Mouse (Mus musculus) right cerebral cortex, postnatal 4 days (tissue): ENCODE results near the gene Med22.
A peak's percentile ranks its signal among the peaks of the same experiment; 100 is the strongest.

ENCODE experiments used
- DNase-seq: peaks from one replicate; pipeline ENCODE4 v3.0.0-alpha.2; 2022

The Med22 gene

DNA sequence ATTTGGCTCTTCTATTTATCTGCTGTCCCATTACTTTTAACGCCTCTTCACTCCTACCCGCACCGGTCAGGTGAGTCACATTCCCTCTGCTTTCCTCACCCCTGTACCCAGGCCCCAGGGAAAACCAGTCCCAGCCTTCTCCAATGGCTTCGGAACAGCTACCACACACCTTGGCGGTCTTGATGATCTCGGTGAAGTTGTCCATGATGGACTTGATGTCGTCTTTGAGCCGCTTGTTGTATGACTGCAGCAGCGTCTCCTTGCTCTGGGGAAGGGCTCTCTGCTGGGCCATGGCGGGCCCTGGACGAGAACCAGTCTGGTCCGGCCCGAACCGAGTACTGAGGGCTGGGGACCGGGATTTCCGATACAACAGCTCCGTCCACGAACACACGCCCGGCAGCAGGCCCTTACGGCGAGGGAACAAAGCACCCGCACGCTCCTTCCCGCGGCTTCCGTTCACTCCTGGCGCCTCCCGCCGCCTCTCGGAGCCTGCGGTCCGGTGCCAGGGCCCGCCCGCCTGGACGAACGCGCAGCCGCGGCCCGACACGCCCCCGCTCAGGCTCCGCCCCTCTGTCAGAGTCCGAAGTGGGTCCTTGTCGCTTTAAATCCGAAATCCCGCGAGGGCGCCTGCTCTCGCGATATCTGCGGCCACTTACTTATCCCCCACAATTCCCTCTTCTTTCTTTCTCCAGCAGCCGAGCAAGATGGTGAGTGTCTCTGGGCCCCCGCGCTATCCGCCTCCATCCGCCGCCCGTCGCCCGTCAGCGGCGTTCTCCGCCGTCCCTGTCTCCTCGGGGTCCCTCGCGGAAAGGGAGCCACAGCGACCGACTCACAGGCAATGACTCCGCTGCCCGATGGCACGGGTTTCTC is at the start of gene Med22, which contains the start of gene Rpl7a:
Gene Med22, minus strand, starts transcription at position 554 of the 870 bp plus-strand sequence.
Gene Rpl7a, plus strand, starts transcription at position 641 of the 870 bp plus-strand sequence.
- DNase-seq = peak; percentile 100

DNA sequence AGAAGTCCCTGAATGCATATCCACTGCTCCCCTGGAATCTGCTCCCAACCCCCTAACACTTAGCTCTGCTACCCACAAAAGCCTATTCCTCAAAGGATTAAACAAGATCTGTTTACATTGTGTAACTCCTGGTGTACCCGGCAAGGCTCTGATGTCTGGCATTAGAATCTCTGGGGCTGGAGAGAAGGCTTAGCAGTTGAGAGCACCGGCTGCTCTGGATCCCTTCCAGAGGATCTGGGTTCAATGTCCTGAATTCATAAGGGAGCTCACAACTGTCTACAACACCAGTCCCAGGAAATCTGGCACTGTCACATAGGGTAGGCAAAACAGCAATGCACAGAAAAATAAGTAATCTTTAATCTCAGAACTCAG is 47.0 kb upstream of the Med22 start:
- DNase-seq = no peak

DNA sequence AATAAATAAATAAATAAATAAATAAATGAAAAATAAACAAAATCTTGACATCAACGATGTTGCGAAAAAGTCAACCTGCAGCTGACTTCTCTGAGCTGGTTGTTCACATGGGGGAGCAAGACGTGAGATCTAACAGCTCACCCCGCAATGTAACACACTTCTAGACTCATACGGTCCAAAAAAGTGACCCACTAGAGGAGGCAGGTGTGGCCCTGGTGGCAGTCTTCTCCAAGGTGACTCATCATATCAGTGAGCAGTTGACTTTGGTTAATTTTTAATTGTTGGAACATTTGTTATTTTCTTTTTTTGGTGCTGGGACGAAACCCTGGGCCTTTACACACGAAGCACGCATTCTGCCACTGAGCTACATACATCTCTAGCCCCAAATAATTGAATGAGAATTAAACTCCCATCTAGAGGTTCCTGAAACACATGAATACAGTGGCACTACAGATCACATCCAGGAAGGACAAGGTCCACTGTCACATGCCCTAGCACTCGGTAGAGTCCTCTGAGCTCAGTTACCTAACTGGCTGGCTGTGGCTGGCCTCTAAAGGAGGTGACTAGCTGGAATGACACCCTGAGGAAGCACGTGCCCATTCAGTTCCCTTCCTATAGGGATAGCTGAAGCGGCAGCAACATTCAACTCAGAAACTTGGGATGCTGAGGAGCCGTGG is 46.5 kb upstream of the Med22 start:
- DNase-seq = no peak

DNA sequence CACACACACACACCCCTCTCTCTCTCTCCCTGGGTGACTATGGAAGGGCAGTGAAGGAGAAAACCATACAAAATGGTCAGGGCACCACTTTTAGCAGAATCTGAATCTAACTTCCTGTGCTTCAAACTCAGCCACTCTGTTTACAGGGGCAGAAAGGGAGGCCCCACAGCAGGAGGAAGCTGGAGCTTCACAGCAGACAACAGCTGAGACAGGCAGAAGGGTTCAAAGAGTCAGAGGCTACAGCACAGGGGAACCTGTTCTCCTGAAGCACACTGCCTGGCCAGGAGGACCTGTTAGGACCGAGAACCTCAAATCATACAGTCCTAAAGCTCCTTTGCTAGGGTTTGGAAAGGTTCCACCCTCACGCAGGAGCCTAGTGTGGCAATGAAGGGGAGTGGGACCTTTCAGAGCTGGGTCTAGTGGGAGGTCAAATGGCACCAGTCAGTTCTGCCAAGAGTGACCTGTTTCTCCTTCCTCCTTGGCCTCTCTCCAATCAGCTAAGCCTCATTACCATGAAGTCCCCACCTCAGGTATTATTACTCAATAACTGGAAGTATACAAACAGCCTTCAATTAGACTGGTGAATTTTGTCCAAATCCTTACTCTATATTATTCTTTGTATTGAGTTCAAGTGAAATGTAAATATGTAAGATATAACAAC is 44.4 kb upstream of the Med22 start:
- no peak for DNase-seq

DNA sequence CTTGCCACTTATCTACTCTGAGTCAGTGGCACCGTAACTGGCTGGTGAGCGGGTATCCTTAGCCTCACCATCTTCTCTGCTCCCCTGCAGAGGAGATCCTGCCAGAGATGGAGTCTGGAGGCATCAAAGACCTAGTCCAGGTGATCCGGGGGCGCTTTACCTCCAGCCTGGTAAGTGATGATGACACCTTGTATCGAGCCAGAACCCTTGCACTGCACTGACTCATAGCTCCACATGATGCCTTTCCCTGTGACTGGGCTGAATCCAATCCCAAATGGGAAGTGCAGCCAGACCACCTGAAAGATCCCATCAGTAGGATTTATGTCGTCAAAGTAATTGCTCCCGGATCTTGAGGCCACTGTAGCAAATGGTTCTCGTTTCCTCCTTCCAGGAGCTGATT is 42.4 kb upstream of the Med22 start:
- DNase-seq = no peak

DNA sequence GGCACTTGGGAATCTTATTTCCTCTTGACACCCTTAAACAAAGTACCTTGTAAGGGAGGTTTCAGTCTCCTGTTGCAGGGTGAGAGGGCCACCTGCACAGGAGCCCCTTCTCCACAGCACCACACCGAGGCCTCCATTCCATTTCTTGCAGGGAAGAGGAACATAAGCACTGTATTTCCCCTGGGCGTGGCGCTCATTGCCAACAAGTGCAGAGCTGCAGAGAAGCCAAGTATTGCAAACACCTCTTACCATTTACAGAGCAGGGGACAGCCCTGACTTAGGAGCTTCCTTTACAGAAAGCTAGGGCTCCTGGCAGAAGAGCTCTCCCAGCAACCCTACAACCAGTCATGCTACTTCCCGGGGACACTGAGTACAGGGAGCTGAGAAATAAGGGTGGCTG is 41.7 kb upstream of the Med22 start:
- no peak for DNase-seq

DNA sequence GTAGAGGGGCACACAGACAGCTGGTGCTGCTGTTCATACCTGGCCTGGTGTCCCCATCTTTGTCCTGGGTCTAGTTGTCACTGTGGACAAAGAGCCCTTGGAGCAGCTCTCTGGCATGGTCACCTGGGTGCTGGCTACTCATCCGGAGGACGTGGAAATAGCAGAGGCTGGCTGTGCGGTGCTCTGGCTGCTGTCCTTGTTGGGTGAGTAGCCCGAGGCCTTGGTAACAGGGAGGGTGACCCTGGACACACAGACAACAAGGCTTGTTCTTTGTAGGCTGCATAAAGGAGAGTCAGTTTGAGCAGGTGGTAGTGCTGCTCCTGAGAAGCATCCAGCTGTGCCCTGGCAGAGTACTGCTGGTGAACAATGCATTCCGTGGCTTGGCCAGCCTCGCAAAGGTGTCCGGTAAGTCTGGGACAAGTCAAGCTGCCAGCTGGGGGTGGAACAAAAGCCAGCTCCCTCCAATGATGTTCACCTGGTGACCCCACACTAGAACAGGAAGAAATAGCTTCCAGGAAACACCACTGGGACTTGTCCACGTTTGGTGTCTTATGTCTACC is 40.9 kb upstream of the Med22 start:
- no peak for DNase-seq

DNA sequence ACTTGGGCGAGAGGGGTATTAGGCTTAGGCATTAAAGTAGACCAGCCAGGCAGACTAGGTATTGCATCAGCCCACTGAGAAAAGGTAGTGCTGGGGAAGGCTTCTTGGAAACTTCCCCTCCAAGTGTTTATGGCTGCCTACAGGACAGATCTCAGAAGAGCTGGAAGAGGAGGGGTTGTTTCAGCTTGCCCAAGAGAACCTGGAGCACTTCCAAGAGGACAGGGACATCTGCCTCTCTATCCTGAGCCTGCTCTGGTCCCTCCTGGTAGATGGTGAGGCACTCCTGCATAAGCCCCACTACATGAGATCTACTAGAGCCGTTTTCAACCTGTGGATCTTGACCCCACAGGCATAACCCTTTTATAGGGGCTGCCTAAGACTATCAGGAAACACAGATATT is 39.9 kb upstream of the Med22 start:
- DNase-seq = no peak

DNA sequence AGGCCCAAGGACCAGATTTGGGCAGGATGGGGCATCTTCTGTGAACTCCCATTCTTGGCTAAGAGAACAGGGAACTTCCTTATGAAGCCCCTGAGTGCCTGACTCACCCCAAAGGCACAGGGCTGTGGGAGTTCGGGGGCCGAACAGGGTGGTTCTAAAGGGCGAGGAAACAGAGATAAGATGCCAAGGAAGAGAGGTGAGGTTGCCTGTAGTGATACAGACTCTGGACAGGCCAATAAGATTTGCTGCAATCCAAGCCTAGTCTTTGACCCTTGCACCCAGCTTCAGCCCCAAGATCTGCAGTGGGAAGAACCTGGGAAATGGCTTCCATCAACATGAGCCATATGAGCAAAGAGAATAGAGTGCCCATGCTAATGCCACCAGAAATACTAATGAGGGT is 32.8 kb upstream of the Med22 start:
- no peak for DNase-seq

DNA sequence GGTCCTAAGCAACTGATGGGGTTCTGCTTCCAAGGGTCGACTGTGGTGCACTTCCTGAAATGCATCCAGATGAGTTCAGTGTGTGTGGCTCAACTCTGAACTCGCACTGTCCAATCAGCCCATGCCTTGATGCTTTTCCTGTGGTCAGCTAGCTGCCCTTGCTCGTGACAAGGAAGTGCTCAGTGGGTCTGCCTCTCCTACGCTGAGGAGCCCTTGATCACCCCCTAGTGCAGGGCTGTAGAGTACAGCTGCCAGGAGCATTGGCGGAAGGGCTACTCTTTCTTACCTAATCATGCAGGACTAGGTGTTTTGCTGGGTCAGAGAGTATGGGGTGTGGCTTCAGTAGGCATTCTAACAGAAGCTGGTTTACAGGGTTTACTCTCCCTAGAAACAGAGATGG is 31.1 kb upstream of the Med22 start:
- no peak for DNase-seq

DNA sequence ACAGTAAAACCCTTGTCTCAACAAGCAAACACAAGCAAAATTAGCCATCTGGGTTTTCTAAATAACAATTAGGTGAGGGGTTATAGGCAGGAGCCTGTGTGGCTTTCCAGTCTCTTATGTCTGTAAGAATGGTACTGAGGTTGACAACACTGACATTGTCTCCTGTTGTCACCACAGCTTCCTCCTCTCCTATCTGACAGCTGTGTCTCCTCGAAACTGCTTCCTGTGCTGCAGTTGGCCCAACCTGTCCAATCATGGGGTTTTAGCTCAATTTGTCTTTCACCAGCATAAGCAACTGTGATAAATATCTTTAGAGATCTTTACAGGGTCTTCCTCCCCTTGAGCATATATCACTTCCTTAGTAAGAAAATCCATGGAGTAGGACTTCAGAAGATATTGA is 25.9 kb upstream of the Med22 start:
- DNase-seq = no peak

DNA sequence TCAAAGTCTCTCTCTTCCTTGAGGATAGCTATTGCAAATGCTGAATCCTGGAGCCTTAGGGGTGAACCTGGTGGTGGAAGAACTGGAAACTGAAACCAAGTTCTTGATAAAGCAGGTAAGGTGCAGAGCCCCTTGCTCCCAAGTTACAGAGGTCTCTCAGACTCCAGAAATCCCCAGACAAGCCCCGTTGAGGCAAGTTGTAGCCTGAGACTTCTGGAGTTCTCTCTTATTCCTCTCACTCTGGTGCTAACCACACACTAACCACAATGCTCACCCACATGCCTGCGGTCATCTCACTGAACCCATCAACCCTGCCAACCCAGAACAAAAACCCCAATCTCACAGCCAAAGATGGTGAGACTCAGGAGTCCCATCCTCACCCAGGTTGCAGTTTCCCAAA is 24.8 kb upstream of the Med22 start:
- no peak for DNase-seq

DNA sequence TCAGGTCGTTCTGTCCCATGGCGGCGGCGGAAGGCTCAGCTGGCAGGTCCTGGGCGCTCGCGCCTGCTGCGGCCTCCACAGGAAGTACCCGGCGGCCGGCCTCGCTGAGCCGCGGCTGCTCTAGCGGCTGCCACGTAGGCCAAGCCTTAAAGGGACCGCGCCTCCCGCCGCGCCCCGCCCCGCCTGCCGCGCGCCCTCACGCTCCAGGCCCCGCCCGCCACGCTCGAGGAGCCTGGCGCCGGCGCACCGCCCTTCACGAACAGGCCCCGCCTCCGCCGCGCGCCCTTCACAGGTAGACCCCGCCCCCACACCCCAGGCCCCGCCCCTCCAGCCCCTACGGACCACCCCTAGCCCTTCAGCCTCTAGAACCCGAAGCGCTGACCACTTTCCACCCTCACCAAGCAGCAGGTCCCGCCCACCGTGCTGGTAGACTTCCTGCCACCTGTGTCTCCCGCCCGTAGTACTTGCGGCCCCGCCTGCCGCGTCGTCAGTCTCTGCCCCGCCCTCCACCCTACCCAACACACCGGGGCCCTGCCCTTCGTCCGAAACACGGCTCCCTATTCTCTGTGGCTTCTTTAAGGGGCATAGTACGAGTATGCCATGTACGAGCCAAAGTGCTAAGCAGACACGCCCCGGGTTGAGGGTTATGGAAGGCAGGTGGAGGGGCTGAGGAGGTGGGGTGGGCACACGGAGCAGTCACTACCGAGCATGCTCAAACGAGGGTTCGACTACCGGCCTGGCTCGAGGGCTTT is 23.0 kb upstream of the Med22 start, which contains the start of the genes Surf4 and Stkld1:
Gene Surf4, minus strand, starts transcription at position 625 of the 752 bp plus-strand sequence.
Gene Stkld1, plus strand, starts transcription at position 744 of the 752 bp plus-strand sequence.
- DNase-seq = peak; percentile 89

DNA sequence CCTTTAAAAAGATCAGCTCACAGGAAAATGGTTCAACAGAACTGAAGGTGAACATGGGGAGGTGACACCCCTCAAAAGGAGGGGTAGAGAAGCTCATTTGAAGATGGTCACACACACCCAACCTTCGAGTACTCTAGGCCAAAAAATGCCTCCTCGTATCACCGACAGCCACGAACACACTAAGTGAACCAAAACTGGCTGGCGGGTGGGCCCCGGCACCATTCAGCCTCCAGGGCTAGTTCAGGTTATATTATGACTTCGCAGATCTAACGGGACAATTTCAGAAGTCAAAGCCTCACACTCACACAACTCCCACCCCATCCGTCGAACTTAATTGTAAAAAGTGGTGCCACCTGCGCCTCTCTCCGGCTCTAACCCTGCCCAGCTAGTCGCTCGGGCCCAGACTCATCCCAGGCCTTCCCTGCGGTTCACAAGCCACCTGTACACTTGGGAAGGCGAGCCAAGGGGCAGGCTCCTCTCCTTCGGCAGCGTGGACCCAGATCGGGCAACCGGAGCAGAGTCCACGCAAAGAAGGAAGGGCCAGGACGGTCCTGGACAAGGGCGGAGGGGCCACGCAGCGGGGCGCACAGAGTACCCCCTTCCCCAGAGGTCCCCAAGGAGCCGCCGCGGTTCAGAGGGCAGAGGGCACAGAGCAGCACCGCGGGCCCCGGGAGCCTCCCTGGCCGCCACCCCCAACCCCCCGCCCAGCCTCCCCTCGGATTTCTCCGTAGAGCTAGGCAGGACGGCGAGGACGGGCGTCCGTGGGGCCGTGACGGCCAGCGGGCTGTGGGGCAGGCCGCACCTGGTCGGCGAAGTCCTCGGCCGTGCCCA is 22.2 kb upstream of the Med22 start:
- DNase-seq = no peak

DNA sequence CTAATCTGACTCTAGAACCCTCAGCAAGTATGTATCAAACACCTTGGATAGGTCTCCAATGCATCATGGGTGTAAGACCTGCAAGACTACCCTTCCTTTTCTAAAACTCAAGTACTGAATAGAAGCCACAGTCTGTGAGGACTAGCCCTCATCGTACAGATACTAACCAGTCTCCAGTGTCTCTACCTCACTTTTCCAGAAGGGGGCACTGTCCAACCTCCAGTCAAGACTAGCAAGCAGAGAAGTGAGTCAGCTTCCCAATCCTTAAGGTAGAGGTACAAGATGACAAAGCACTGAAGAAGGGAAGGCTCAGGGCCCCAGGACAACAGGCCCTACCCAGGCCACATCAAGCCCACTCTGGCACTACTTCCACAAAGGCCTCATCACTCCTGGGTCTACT is 19.9 kb upstream of the Med22 start:
- peak; percentile 51 for DNase-seq

DNA sequence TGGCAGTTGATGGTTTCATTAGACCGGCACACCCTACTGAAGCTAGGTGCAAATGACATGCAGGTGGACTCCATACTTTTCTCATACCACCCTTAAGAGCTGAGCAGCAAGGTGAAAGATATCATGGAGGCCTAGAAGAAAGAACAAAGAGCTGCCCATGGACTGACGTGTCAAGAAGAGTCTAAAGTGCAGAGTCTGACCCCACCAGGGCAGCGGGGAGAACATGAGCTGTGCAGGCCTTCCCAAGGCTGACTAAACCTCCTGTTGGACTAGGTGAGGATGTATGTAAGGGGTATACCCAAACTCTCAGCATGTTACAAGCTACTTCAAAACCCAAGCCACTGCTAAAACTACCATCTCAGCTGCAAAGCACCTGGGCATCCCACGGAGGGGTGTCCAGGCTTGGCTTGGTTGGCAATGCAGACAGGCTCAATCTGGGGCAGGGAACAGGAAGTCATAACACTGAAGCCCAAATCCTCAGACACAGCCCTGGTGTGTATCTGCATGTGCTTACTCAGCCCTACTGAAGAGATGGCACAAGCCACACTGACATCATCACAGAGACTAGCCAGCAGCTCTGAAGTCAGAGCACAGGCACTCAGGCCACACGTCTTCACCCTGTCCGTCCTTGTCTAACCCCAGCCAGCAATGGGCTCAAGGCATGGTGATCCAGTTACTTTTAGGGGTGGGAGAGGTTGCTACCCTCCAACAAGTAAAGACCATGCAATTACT is 17.4 kb upstream of the Med22 start:
- no peak for DNase-seq

DNA sequence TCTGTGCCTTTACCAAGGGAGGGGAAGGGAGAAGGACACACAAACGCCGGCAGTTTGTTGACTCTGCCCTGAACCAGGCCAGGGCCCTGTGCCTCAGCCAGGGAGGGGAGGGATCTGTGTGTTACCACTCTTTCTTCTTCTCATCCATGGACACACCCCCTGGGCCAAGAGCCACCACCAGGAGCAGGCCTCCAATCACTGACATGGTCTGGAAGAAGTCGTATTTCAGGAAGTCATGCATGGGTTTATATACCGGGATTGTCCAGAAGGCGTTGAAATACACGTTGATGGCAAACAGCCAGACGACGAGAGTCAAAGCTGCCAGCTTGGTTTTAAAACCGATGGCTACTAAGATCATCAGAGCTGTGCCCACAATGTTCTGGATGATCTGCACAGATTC is 11.3 kb upstream of the Med22 start:
- DNase-seq = no peak

DNA sequence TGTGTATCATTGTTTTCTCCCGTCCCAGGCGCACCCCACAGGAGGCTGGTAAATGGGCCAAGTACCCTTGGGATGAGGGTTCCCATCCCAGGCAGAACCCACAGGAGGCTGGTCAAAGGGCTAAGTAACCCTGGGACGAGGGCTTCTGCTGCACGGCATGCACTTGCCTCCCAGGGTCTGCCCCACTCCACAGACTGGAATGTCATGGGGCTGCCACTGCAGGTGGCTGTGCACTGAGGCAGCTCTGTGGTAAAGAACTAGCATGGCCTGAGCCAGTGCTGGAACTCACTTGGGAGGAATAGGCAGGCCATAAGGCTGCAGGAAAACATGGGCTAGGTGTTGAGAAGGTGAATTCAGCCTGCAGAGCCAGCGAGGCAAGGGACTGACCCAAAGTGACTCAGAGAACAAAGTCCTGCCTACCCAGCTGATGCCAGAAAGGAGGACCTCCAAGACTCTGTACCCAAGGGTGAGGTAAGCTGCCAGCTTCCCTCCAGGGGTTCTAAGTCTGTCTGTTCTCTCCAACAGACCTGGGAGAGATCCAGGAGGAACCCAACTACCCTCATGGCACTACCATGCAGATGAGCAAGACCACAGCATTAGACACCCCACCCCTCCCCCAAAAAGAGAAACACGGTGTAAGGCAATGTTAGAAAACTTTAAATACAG is 9.8 kb upstream of the Med22 start:
- no peak for DNase-seq

DNA sequence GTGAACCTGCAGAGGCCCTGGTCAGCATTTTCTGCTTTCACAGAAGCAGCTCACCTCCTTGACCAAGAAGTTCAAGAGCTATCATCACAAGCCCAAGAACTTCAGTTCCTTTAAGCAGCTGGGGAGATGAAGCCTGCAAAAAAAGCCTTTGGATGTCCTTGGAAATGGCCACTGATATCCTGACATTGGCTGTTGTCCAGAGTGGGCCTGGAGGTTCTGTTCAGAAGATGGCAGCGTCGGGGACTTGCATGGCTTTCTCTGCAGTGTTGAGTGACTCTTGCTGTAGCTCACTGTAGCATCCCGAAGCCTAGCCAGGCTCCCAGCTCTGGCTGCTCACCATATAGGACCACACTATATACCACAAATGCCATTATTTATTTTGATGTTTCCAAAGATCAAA is 9.2 kb upstream of the Med22 start:
- DNase-seq = no peak

DNA sequence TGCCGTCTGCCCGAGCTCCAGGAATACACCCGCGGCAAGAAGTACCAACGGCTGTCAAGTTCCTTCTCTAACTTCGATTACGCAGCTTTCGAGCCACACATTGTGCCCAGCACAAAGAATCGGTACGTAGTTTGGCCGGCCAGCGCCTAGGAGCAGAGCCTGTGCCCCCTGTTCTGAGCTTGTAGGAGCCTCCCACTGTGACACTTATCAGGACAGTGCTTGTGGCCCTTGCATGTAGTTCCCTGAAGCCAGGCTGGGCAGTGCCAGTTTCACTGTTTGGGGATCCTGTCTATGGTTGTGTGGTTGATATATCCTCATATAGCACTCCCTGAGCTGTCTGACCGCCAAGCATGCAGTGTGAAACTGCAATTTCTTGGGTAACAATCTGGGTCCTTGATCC is 6.3 kb upstream of the Med22 start:
- no peak for DNase-seq
